Mouse (Mus musculus) intestine, postnatal 0 days (tissue): ENCODE results near the gene Hbb-y. TPM values are rescaled to one million over a fixed set of nuclear protein-coding genes. Genes with fewer than 3 reads are reported as not detected.

ENCODE experiments used
- ATAC-seq: fragments of 200-750 bp; cut with Nextera tagmentation; 2 replicates; pipeline ENCODE4 v1.8.0; 2017; ENCODE audit warnings: mild to moderate bottlenecking, moderate TSS enrichment, moderate library complexity
- H3K27ac ChIP-seq: fragments of 300-500 bp; sonication (generic); 2 replicates; pipeline ENCODE4 v1.5.1; 2014; ENCODE audit warnings: mild to moderate bottlenecking, low read depth, low read length, moderate library complexity
- H3K27me3 ChIP-seq: fragments of 300-500 bp; sonication (generic); replicated peaks from 2 replicates; pipeline ENCODE4 v1.6.1; 2014; ENCODE audit warnings: low read length, mixed read lengths; ENCODE audit not compliant: control insufficient read depth, insufficient read depth
- H3K36me3 ChIP-seq: fragments of 300-500 bp; sonication (generic); 2 replicates; pipeline ENCODE4 v1.6.1; 2014; ENCODE audit warnings: mild to moderate bottlenecking, moderate library complexity; ENCODE audit not compliant: control insufficient read depth, insufficient read depth
- H3K4me1 ChIP-seq: fragments of 300-500 bp; sonication (generic); replicated peaks from 2 replicates; pipeline ENCODE4 v1.6.1; 2014; ENCODE audit warnings: antibody characterized with exemption, low read length, mixed read lengths; ENCODE audit not compliant: control insufficient read depth, insufficient read depth
- H3K4me2 ChIP-seq: fragments of 300-500 bp; sonication (generic); replicated peaks from 2 replicates; pipeline ENCODE4 v1.6.1; 2014; ENCODE audit warnings: low read depth, mild to moderate bottlenecking, moderate library complexity
- H3K4me3 ChIP-seq: fragments of 300-500 bp; sonication (generic); 2 replicates; pipeline ENCODE4 v1.5.1; 2014; ENCODE audit warnings: low read depth, low read length
- H3K9ac ChIP-seq: fragments of 300-500 bp; sonication (generic); 2 replicates; pipeline ENCODE4 v1.6.1; 2014; ENCODE audit warnings: mild to moderate bottlenecking, low read depth, low read length
- H3K9me3 ChIP-seq: fragments of 300-500 bp; sonication (generic); 2 replicates; pipeline ENCODE4 v1.6.1; 2016; ENCODE audit warnings: mixed run types; ENCODE audit not compliant: control insufficient read depth
- CTCF ChIP-seq: sonication (generic); IDR thresholded peaks from 2 replicates; pipeline ENCODE4 v1.5.1; 2016; ENCODE audit warnings: low read depth, mild to moderate bottlenecking, control low read depth, antibody characterized with exemption, moderate library complexity
- WGBS: fragments of 180-500 bp; shearing (Covaris S2); extraction: QIAGEN DNeasy Blood & Tissue Kit; methylation state at CpG from one replicate; pipeline ENCODE4 v1.1.7; 2014; 5-methylcytosine and 5-hydroxymethylcytosine counted together
- polyA plus RNA-seq: library from polyadenylated mRNA; unstranded; fragments of >200 nt; fragmentation: Nextera tagmentation; extraction: Ambion mirVana; gene quantifications from 2 replicates; pipeline ENCODE4 v1.2.1, GENCODE M21; 2015

Hbb-y gene
- polyA plus RNA-seq: 0.52 TPM in 1 of 2 replicates, not detected in the other

GRCm38 (mm10) chr7:103853090-103853489 lies at the start of gene Hbb-y:
Hbb-y (minus strand) TSS chr7:103853216.
- TF ChIP-seq CTCF: no peak
- H3K4me3 ChIP-seq: no peak within 1 kb of the TSS
- no peak for ATAC-seq
- H3K4me2 ChIP-seq: no peak within 1 kb of the TSS
- no peak within 1 kb of the TSS for H3K9ac ChIP-seq
- no peaks in the 10 kb centered on the region for H3K4me1 ChIP-seq
- no peaks in the 10 kb centered on the region for H3K9me3 ChIP-seq
- H3K36me3 ChIP-seq: no peaks in the 10 kb centered on the region
- H3K27ac ChIP-seq: no peak within 1 kb of the TSS
- no peaks in the 10 kb centered on the region for H3K27me3 ChIP-seq
- WGBS: 59% methylated on average over 2 of the region's 2 CpGs

- no peak for TF ChIP-seq CTCF
- Histone ChIP-seq H3K36me3 (no peaks in the 10 kb centered on the region), H3K27ac (no peak within 1 kb of the TSS), H3K9ac (no peak within 1 kb of the TSS), H3K4me3 (no peak within 1 kb of the TSS), H3K4me2 (no peak within 1 kb of the TSS), H3K4me1 (no peaks in the 10 kb centered on the region), H3K9me3 (no peaks in the 10 kb centered on the region), H3K27me3 (no peaks in the 10 kb centered on the region)
- ATAC-seq: no peak
- 63% methylated on average over 1 of the region's 1 CpGs for WGBS
Measured at GRCm38 (mm10) chr7:103894385-103894784, 41.4 kb upstream of the Hbb-y start, which contains the start of gene Olfr64. Olfr64 (minus strand) TSS chr7:103894485.

- H3K27ac ChIP-seq: no peak within 1 kb of the TSS
- H3K9ac ChIP-seq: no peak within 1 kb of the TSS
- no peaks in the 10 kb centered on the region for H3K9me3 ChIP-seq
- H3K27me3 ChIP-seq: no peaks in the 10 kb centered on the region
- H3K4me1 ChIP-seq: no peaks in the 10 kb centered on the region
- H3K36me3 ChIP-seq: no peaks in the 10 kb centered on the region
- no peak for ATAC-seq
- no peak within 1 kb of the TSS for H3K4me3 ChIP-seq
- TF ChIP-seq CTCF: no peak
- no peak within 1 kb of the TSS for H3K4me2 ChIP-seq
Measured at GRCm38 (mm10) chr7:103886152-103886551, 33.1 kb upstream of the Hbb-y start, which contains the start of gene Olfr66. Olfr66 (minus strand) TSS chr7:103886252.

GRCm38 (mm10) chr7:103877093-103877492 lies 24.1 kb upstream of the Hbb-y start:
- H3K36me3 ChIP-seq: no peaks in the 10 kb centered on the region
- H3K4me1 ChIP-seq: no peaks in the 10 kb centered on the region
- TF ChIP-seq CTCF: no peak
- WGBS: 72% methylated on average over 2 of the region's 2 CpGs
- H3K9me3 ChIP-seq: no peaks in the 10 kb centered on the region
- H3K9ac ChIP-seq: no peak overlapping the region
- no peak overlapping the region for H3K4me2 ChIP-seq
- ATAC-seq: no peak
- H3K27ac ChIP-seq: no peak overlapping the region
- H3K27me3 ChIP-seq: no peaks in the 10 kb centered on the region
- no peak overlapping the region for H3K4me3 ChIP-seq

GRCm38 (mm10) chr7:103874451-103874850 lies 21.4 kb upstream of the Hbb-y start:
- no peaks in the 10 kb centered on the region for H3K36me3 ChIP-seq
- 45% methylated on average over 5 of the region's 5 CpGs for WGBS
- TF ChIP-seq CTCF: peak; percentile 30
- no peak overlapping the region for H3K9ac ChIP-seq
- H3K27ac ChIP-seq: no peak overlapping the region
- no peaks in the 10 kb centered on the region for H3K27me3 ChIP-seq
- H3K9me3 ChIP-seq: no peaks in the 10 kb centered on the region
- ATAC-seq: no peak
- no peak overlapping the region for H3K4me3 ChIP-seq
- H3K4me1 ChIP-seq: no peaks in the 10 kb centered on the region
- no peak overlapping the region for H3K4me2 ChIP-seq

- Histone ChIP-seq H3K27me3 (no peaks in the 10 kb centered on the region), H3K9ac (no peak overlapping the region), H3K4me2 (no peak overlapping the region), H3K36me3 (no peaks in the 10 kb centered on the region), H3K4me1 (no peaks in the 10 kb centered on the region), H3K9me3 (no peaks in the 10 kb centered on the region), H3K27ac (no peak overlapping the region), H3K4me3 (no peak overlapping the region)
- no peak for ATAC-seq
- peak; percentile 63 for TF ChIP-seq CTCF
- 2% methylated on average over 1 of the region's 1 CpGs for WGBS
Measured at GRCm38 (mm10) chr7:103873064-103873463, 20.0 kb upstream of the Hbb-y start.

- H3K4me1 ChIP-seq: no peaks in the 10 kb centered on the region
- H3K4me2 ChIP-seq: no peak overlapping the region
- no peak for ATAC-seq
Measured at GRCm38 (mm10) chr7:103870667-103871066, 17.7 kb upstream of the Hbb-y start.

More at GRCm38 (mm10) chr7:103870667-103871066, 17.7 kb upstream of the Hbb-y start:
- Histone ChIP-seq H3K27me3 (no peaks in the 10 kb centered on the region), H3K9me3 (no peaks in the 10 kb centered on the region), H3K4me3 (no peak overlapping the region), H3K36me3 (no peaks in the 10 kb centered on the region), H3K9ac (no peak overlapping the region), H3K27ac (no peak overlapping the region)
- TF ChIP-seq CTCF: no peak
